Mouse (Mus musculus): ENCODE measurements at regions not wholly inside any gene's neighbourhood (a gene's known extent, or its start where the extent isn't known, plus 50 kb on each side); places are given as distances from the start of the nearest gene placed in this dataset.
A peak's percentile ranks its signal among the peaks of the same experiment; 100 is the strongest.

- no peak for ATAC-seq (replicated peaks; ENCODE audit: insufficient number of reproducible peaks, insufficient read depth, low FRiP score, low read depth)
- Histone ChIP-seq H3K36me3 (no peaks in the 10 kb centered on the region), H3K27ac (no peak overlapping the region; the same call in 1 of the 2 replicates), H3K27me3 (no peaks in the 10 kb centered on the region), H3K4me1 (replicated peaks) (peaks cover 16% of the 10 kb centered on the region), H3K4me2 (no peak overlapping the region), H3K4me3 (no peak overlapping the region), H3K9me3 (replicated peaks) (no peaks in the 10 kb centered on the region), H3K9ac (no peak overlapping the region)
- 20% methylated on average over 4 of the region's 4 CpGs for WGBS
Observed at GRCm38 (mm10) chr10:37400379-37400778, 261.7 kb upstream of the Marcks start.

- no peaks in the 10 kb centered on the region for H3K27me3 ChIP-seq
- WGBS = 5% methylated on average over 18 of the region's 18 CpGs
- H3K27ac ChIP-seq = peak overlapping the region; percentile 81
- peak overlapping the region; percentile 49 for H3K9ac ChIP-seq
- H3K4me3 ChIP-seq = peak overlapping the region; percentile 42
- peaks cover 16% of the 10 kb centered on the region for H3K4me1 ChIP-seq (replicated peaks)
- ATAC-seq (replicated peaks; ENCODE audit: insufficient number of reproducible peaks, insufficient read depth, low FRiP score, low read depth) = peak; percentile 91
- no peaks in the 10 kb centered on the region for H3K36me3 ChIP-seq
- H3K9me3 ChIP-seq (replicated peaks) = no peaks in the 10 kb centered on the region
- peak overlapping the region; percentile 68 for H3K4me2 ChIP-seq
Observed at GRCm38 (mm10) chr10:37397271-37397991, 258.7 kb upstream of the Marcks start.

- Histone ChIP-seq H3K27ac (no peak overlapping the region), H3K9ac (no peak overlapping the region), H3K4me1 (replicated peaks) (no peaks in the 10 kb centered on the region), H3K27me3 (no peaks in the 10 kb centered on the region), H3K4me2 (no peak overlapping the region), H3K4me3 (no peak overlapping the region), H3K9me3 (replicated peaks) (no peaks in the 10 kb centered on the region), H3K36me3 (no peaks in the 10 kb centered on the region)
- ATAC-seq (replicated peaks; ENCODE audit: insufficient number of reproducible peaks, insufficient read depth, low FRiP score, low read depth) = no peak
- 83% methylated on average over 3 of the region's 3 CpGs for WGBS
Observed at GRCm38 (mm10) chr10:37390011-37390410, 251.3 kb upstream of the Marcks start.

- no peaks in the 10 kb centered on the region for H3K4me1 ChIP-seq (replicated peaks)
- H3K36me3 ChIP-seq = no peaks in the 10 kb centered on the region
- no peaks in the 10 kb centered on the region for H3K27me3 ChIP-seq
- H3K27ac ChIP-seq = no peak overlapping the region
- no peak overlapping the region for H3K9ac ChIP-seq
- ATAC-seq (replicated peaks; ENCODE audit: insufficient number of reproducible peaks, insufficient read depth, low FRiP score, low read depth) = no peak
- H3K4me3 ChIP-seq = no peak overlapping the region
- no peak overlapping the region for H3K4me2 ChIP-seq
- H3K9me3 ChIP-seq (replicated peaks) = no peaks in the 10 kb centered on the region
Observed at GRCm38 (mm10) chr10:37386216-37386615, 247.5 kb upstream of the Marcks start.

GRCm38 (mm10) chr10:37380024-37380423, 241.3 kb upstream of the Marcks start:
- 71% methylated on average over 1 of the region's 1 CpGs for WGBS

GRCm38 (mm10) chr10:37378002-37378702, 239.4 kb upstream of the Marcks start:
- Histone ChIP-seq H3K36me3 (no peaks in the 10 kb centered on the region), H3K27ac (no peak overlapping the region), H3K4me2 (no peak overlapping the region), H3K4me3 (no peak overlapping the region), H3K9ac (no peak overlapping the region), H3K4me1 (replicated peaks) (peaks cover 7% of the 10 kb centered on the region; the same call in 1 of the 2 replicates), H3K27me3 (no peaks in the 10 kb centered on the region), H3K9me3 (replicated peaks) (no peaks in the 10 kb centered on the region)
- ATAC-seq (replicated peaks; ENCODE audit: insufficient number of reproducible peaks, insufficient read depth, low FRiP score, low read depth) = no peak
- 19% methylated on average over 4 of the region's 4 CpGs for WGBS

More at GRCm38 (mm10) chr10:37380024-37380423, 241.3 kb upstream of the Marcks start:
- no peaks in the 10 kb centered on the region for H3K36me3 ChIP-seq
- no peak overlapping the region for H3K4me2 ChIP-seq
- no peak overlapping the region for H3K4me3 ChIP-seq
- ATAC-seq (replicated peaks; ENCODE audit: insufficient number of reproducible peaks, insufficient read depth, low FRiP score, low read depth) = no peak
- peaks cover 7% of the 10 kb centered on the region; the same call in 1 of the 2 replicates for H3K4me1 ChIP-seq (replicated peaks)
- H3K9me3 ChIP-seq (replicated peaks) = no peaks in the 10 kb centered on the region
- no peak overlapping the region for H3K9ac ChIP-seq
- H3K27me3 ChIP-seq = no peaks in the 10 kb centered on the region
- no peak overlapping the region for H3K27ac ChIP-seq

- Histone ChIP-seq H3K9ac (no peak overlapping the region), H3K4me2 (no peak overlapping the region), H3K36me3 (no peaks in the 10 kb centered on the region), H3K4me1 (replicated peaks) (peaks cover 7% of the 10 kb centered on the region; the same call in 1 of the 2 replicates), H3K9me3 (replicated peaks) (no peaks in the 10 kb centered on the region), H3K27ac (no peak overlapping the region), H3K27me3 (no peaks in the 10 kb centered on the region), H3K4me3 (no peak overlapping the region)
- 84% methylated on average over 1 of the region's 1 CpGs for WGBS
- no peak for ATAC-seq (replicated peaks; ENCODE audit: insufficient number of reproducible peaks, insufficient read depth, low FRiP score, low read depth)
Observed at GRCm38 (mm10) chr10:37377258-37378001, 238.7 kb upstream of the Marcks start.

GRCm38 (mm10) chr10:37376172-37376571, 237.5 kb upstream of the Marcks start:
- no peak overlapping the region for H3K9ac ChIP-seq
- no peak for ATAC-seq (replicated peaks; ENCODE audit: insufficient number of reproducible peaks, insufficient read depth, low FRiP score, low read depth)

GRCm38 (mm10) chr10:37375648-37376047, 236.9 kb upstream of the Marcks start:
- Histone ChIP-seq H3K4me3 (no peak overlapping the region), H3K9me3 (replicated peaks) (no peaks in the 10 kb centered on the region), H3K27ac (no peak overlapping the region), H3K36me3 (no peaks in the 10 kb centered on the region), H3K27me3 (no peaks in the 10 kb centered on the region), H3K4me1 (replicated peaks) (peaks cover 7% of the 10 kb centered on the region; the same call in 1 of the 2 replicates), H3K4me2 (no peak overlapping the region), H3K9ac (no peak overlapping the region)
- 62% methylated on average over 1 of the region's 1 CpGs for WGBS
- ATAC-seq (replicated peaks; ENCODE audit: insufficient number of reproducible peaks, insufficient read depth, low FRiP score, low read depth) = no peak

More at GRCm38 (mm10) chr10:37376172-37376571, 237.5 kb upstream of the Marcks start:
- no peak overlapping the region for H3K27ac ChIP-seq
- H3K9me3 ChIP-seq (replicated peaks) = no peaks in the 10 kb centered on the region
- H3K4me2 ChIP-seq = no peak overlapping the region
- no peaks in the 10 kb centered on the region for H3K27me3 ChIP-seq
- WGBS = 75% methylated on average over 1 of the region's 1 CpGs
- H3K4me1 ChIP-seq (replicated peaks) = peaks cover 7% of the 10 kb centered on the region; the same call in 1 of the 2 replicates
- H3K36me3 ChIP-seq = no peaks in the 10 kb centered on the region
- no peak overlapping the region for H3K4me3 ChIP-seq

GRCm38 (mm10) chr10:37368997-37369679, 230.4 kb upstream of the Marcks start:
- no peak overlapping the region for H3K9ac ChIP-seq
- H3K4me3 ChIP-seq = no peak overlapping the region
- H3K27ac ChIP-seq = no peak overlapping the region
- H3K27me3 ChIP-seq = no peaks in the 10 kb centered on the region
- no peaks in the 10 kb centered on the region for H3K9me3 ChIP-seq (replicated peaks)
- H3K4me2 ChIP-seq = no peak overlapping the region
- H3K4me1 ChIP-seq (replicated peaks) = no peaks in the 10 kb centered on the region
- WGBS = 76% methylated on average over 5 of the region's 5 CpGs
- no peaks in the 10 kb centered on the region for H3K36me3 ChIP-seq
- ATAC-seq (replicated peaks; ENCODE audit: insufficient number of reproducible peaks, insufficient read depth, low FRiP score, low read depth) = no peak

- Histone ChIP-seq H3K9me3 (replicated peaks) (no peaks in the 10 kb centered on the region), H3K4me1 (replicated peaks) (no peaks in the 10 kb centered on the region), H3K36me3 (no peaks in the 10 kb centered on the region), H3K27ac (no peak overlapping the region), H3K27me3 (no peaks in the 10 kb centered on the region), H3K4me3 (no peak overlapping the region), H3K9ac (no peak overlapping the region), H3K4me2 (no peak overlapping the region)
- WGBS = 79% methylated on average over 4 of the region's 4 CpGs
- no peak for ATAC-seq (replicated peaks; ENCODE audit: insufficient number of reproducible peaks, insufficient read depth, low FRiP score, low read depth)
Observed at GRCm38 (mm10) chr10:37367796-37368195, 229.1 kb upstream of the Marcks start.
